Mouse (Mus musculus) neutrophil, adult 59 days (primary cell): ENCODE measurements around the gene Krtap6-2. TPM values are rescaled to one million over a fixed set of nuclear protein-coding genes. Genes with fewer than 3 reads are reported as not detected.

Experiments used
- total RNA-seq, 2 experiments: library from RNA; stranded (reverse); gene quantifications; 1 replicate in 1 of 2; 2 replicates in 1 of 2; pipeline ENCODE4 v1.2.4; 2023

The Krtap6-2 gene
- not detected for total RNA-seq

DNA sequence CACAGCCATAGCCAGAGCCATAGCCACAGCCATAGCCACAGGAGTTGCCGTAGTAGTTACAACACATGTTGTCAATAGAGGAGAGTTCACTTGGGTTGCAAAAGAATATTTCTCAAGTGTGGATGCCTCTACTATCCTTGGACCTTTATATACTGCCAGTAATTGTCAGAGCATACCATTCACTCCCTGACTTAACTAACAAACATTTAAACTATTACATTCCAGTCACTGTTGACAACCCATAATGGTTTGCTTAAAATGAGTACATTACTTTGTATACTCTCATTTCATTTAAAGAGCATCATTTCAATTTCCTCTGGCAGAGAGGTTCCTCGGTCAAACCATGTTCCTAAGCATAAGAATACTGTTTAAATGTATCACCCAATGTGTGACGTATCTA lies at the start of gene Krtap6-2:
Gene Krtap6-2, minus strand, starts transcription at position 101 of the 400 bp plus-strand sequence.

DNA sequence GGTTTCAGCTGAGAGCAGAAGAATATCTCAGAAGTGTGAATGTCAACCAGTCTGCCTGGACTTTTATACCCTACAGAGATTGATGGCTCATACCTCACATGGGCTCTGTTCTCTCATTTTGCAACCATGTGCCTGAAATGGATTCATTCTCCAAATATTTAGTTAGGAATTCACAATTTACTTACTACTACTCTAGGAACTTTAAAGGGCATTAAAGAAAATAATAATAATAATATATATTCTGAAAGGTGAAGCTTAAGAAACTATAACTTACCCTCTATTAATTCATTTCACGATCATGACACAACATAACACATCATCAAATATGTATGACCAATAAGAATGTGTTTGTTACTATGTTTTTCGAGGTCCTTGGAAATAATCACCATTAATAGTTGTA lies 16.1 kb downstream of the Krtap6-2 start, which contains the start of gene Krtap21-1:
Gene Krtap21-1, minus strand, starts transcription at position 101 of the 400 bp plus-strand sequence.

Other genes starting within 250 kb of the Krtap6-2 start
- gene 1110057P08Rik, start 245.4 kb downstream of the Krtap6-2 start, total RNA-seq = not detected
- not detected for gene Krtap20-2, start 214.2 kb downstream of the Krtap6-2 start, total RNA-seq
- not detected for gene Krtap21-1, start 16.2 kb downstream of the Krtap6-2 start, total RNA-seq
- not detected for gene Krtap8-1, start 67.8 kb upstream of the Krtap6-2 start, total RNA-seq
- gene Krtap7-1, start 88.2 kb upstream of the Krtap6-2 start, total RNA-seq = not detected
- not detected for gene Krtap11-1, start 151.1 kb upstream of the Krtap6-2 start, total RNA-seq